Mouse (Mus musculus): Measurements from ENCODE around the gene Gapvd1. TPM values are rescaled to one million over a fixed set of nuclear protein-coding genes. Genes with fewer than 3 reads are reported as not detected.

The Gapvd1 gene
- total and polyA plus RNA-seq, 3 experiments = 62.4 to 174 (median 96.7) TPM

GRCm38 (mm10) chr2:34748479-34748878 lies 6.6 kb downstream of the Gapvd1 start:
- Histone ChIP-seq H3K27ac (ENCODE audit: control insufficient read depth, low read depth, low read length) (no peak overlapping the region), H3K36me3 (ENCODE audit: control insufficient read depth in 1 of 2, insufficient read depth in 2 of 2, low read length in 2 of 2) (peaks cover 22 to 62% of the 10 kb centered on the region in 2 experiments), H3K9me3 (replicated peaks; ENCODE audit: insufficient read depth, low read length) (no peaks in the 10 kb centered on the region), H3K4me3 (ENCODE audit: control insufficient read depth in 1 of 2, insufficient read depth in 1 of 2, low read depth in 2 of 2, low read length in 2 of 2) (no peak overlapping the region), H3K4me1 (ENCODE audit: control insufficient read depth in 1 of 2, insufficient read depth in 2 of 2, low read length in 2 of 2) (peaks cover 23 to 38% of the 10 kb centered on the region in 2 experiments), H3K79me2 (ENCODE audit: control insufficient read depth, insufficient read depth, low read length, poor library complexity) (peaks cover 63% of the 10 kb centered on the region), H3K9ac (ENCODE audit: control insufficient read depth, low read depth, low read length, poor library complexity, severe bottlenecking) (no peak overlapping the region), H3K27me3 (ENCODE audit: control insufficient read depth in 1 of 2, insufficient read depth in 2 of 2, low read length in 2 of 2) (no peaks in the 10 kb centered on the region)
- TF ChIP-seq ELF1 (IDR thresholded peaks at IDR 0.05; ENCODE audit: low read depth, low read length) = no peak
- no peak for TF ChIP-seq MYB (IDR thresholded peaks at IDR 0.05; ENCODE audit: low read depth, low read length)
- no peak for TF ChIP-seq SIN3A (IDR thresholded peaks at IDR 0.05; ENCODE audit: low read length)
- no peak for TF ChIP-seq ZKSCAN1 (IDR thresholded peaks at IDR 0.05; ENCODE audit: low read depth, low read length)
- no peak for TF ChIP-seq USF1 (IDR thresholded peaks at IDR 0.05; ENCODE audit: low read depth, low read length)
- TF ChIP-seq KAT2A (conservative IDR thresholded peaks at IDR 0.05; ENCODE audit: low read depth, low read length) = no peak
- no peak for TF ChIP-seq USF2 (IDR thresholded peaks at IDR 0.05; ENCODE audit: borderline replicate concordance in 1 of 2, insufficient read depth in 1 of 2, low read depth in 1 of 2, low read length in 2 of 2)
- TF ChIP-seq CHD2 (IDR thresholded peaks at IDR 0.05; ENCODE audit: low read length) = no peak
- no peak for TF ChIP-seq SMC3 (IDR thresholded peaks at IDR 0.05; ENCODE audit: low read depth, low read length)
- TF ChIP-seq CTCF (IDR thresholded peaks at IDR 0.05 in 2 of 3, conservative IDR thresholded peaks at IDR 0.05 in 1 of 3; ENCODE audit: control insufficient read depth in 1 of 3, insufficient read depth in 1 of 3, low read depth in 2 of 3, low read length in 3 of 3, poor library complexity in 1 of 3, severe bottlenecking in 1 of 3) = no peak
- TF ChIP-seq RCOR1 (IDR thresholded peaks at IDR 0.05; ENCODE audit: low read depth, low read length) = no peak
- no peak for TF ChIP-seq NELFE (IDR thresholded peaks at IDR 0.05; ENCODE audit: low read depth, low read length)
- TF ChIP-seq MAX (IDR thresholded peaks at IDR 0.05; ENCODE audit: low read length) = no peak
- DNase-seq (ENCODE audit: low read depth, low spot score) = no peak

GRCm38 (mm10) chr2:34745673-34746072 lies 9.4 kb downstream of the Gapvd1 start:
- peaks cover 46% of the 10 kb centered on the region for H3K79me2 ChIP-seq (ENCODE audit: control insufficient read depth, insufficient read depth, low read length, poor library complexity)
- H3K27me3 ChIP-seq (ENCODE audit: control insufficient read depth in 1 of 2, insufficient read depth in 2 of 2, low read length in 2 of 2) = no peaks in the 10 kb centered on the region
- no peak overlapping the region for H3K9ac ChIP-seq (ENCODE audit: control insufficient read depth, low read depth, low read length, poor library complexity, severe bottlenecking)
- peaks cover 36 to 38% of the 10 kb centered on the region in 2 experiments for H3K4me1 ChIP-seq (ENCODE audit: control insufficient read depth in 1 of 2, insufficient read depth in 2 of 2, low read length in 2 of 2)
- peaks cover 26 to 68% of the 10 kb centered on the region in 2 experiments for H3K36me3 ChIP-seq (ENCODE audit: control insufficient read depth in 1 of 2, insufficient read depth in 2 of 2, low read length in 2 of 2)
- DNase-seq (ENCODE audit: low read depth, low spot score) = peak; percentile 37
- TF ChIP-seq TAL1 (IDR thresholded peaks at IDR 0.05; ENCODE audit: low read length) (no peak), GATA1 (IDR thresholded peaks at IDR 0.05; ENCODE audit: low read depth, low read length) (peak; percentile 54)
- no peak overlapping the region for H3K4me3 ChIP-seq (ENCODE audit: control insufficient read depth in 1 of 2, insufficient read depth in 1 of 2, low read depth in 2 of 2, low read length in 2 of 2)
- peak overlapping the region; percentile 2 for H3K27ac ChIP-seq (ENCODE audit: control insufficient read depth, low read depth, low read length)
- H3K9me3 ChIP-seq (replicated peaks; ENCODE audit: insufficient read depth, low read length) = no peaks in the 10 kb centered on the region

DNA sequence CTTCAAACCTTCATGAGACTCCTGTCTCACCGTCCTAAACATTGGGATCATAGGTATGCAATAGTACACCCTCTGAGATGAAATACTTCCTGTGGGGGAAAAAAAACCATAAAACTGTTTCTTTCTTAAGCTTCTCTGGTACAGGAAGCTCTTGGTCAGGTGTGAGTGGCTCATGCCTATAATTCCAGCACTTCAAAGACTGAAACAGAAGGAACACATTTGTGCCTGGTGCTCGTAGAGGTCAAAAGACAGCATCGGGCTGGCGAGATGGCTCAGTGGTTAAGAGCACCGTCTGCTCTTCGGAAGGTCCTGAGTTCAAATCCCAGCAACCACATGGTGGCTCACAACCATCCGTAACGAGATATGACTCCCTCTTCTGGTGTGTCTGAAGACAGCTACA lies 10.6 kb downstream of the Gapvd1 start:
- H3K9me3 ChIP-seq (replicated peaks; ENCODE audit: insufficient read depth, low read length) = no peaks in the 10 kb centered on the region
- no peaks in the 10 kb centered on the region for H3K27me3 ChIP-seq (ENCODE audit: control insufficient read depth in 1 of 2, insufficient read depth in 2 of 2, low read length in 2 of 2)
- peaks cover 45% of the 10 kb centered on the region for H3K79me2 ChIP-seq (ENCODE audit: control insufficient read depth, insufficient read depth, low read length, poor library complexity)
- no peak overlapping the region for H3K9ac ChIP-seq (ENCODE audit: control insufficient read depth, low read depth, low read length, poor library complexity, severe bottlenecking)
- no peak overlapping the region for H3K4me3 ChIP-seq (ENCODE audit: control insufficient read depth in 1 of 2, insufficient read depth in 1 of 2, low read depth in 2 of 2, low read length in 2 of 2)
- H3K4me1 ChIP-seq (ENCODE audit: control insufficient read depth in 1 of 2, insufficient read depth in 2 of 2, low read length in 2 of 2) = peaks cover 37 to 41% of the 10 kb centered on the region in 2 experiments
- H3K36me3 ChIP-seq (ENCODE audit: control insufficient read depth in 1 of 2, insufficient read depth in 2 of 2, low read length in 2 of 2) = peaks cover 25 to 73% of the 10 kb centered on the region in 2 experiments
- no peak overlapping the region for H3K27ac ChIP-seq (ENCODE audit: control insufficient read depth, low read depth, low read length)
- no peak for DNase-seq (ENCODE audit: low read depth, low spot score)
- TF ChIP-seq GABPA (IDR thresholded peaks at IDR 0.05; ENCODE audit: low read depth, low read length) = no peak
- TF ChIP-seq ZC3H11A (IDR thresholded peaks at IDR 0.05; ENCODE audit: low read depth, low read length) = no peak
- TF ChIP-seq TAL1 (IDR thresholded peaks at IDR 0.05; ENCODE audit: low read length) = no peak
- no peak for TF ChIP-seq MEF2A (IDR thresholded peaks at IDR 0.05; ENCODE audit: extremely low read depth, insufficient replicate concordance, low read depth, low read length, poor library complexity, severe bottlenecking)
- TF ChIP-seq USF1 (IDR thresholded peaks at IDR 0.05; ENCODE audit: low read depth, low read length) = no peak
- no peak for TF ChIP-seq ETS1 (IDR thresholded peaks at IDR 0.05; ENCODE audit: low read depth, low read length)
- no peak for TF ChIP-seq UBTF (IDR thresholded peaks at IDR 0.05; ENCODE audit: borderline replicate concordance, insufficient read depth, low read depth, low read length)
- no peak for TF ChIP-seq MXI1 (IDR thresholded peaks at IDR 0.05; ENCODE audit: low read depth, low read length)
- no peak for TF ChIP-seq MAZ (IDR thresholded peaks at IDR 0.05; ENCODE audit: low read depth, low read length)
- TF ChIP-seq ELF1 (IDR thresholded peaks at IDR 0.05; ENCODE audit: low read depth, low read length) = no peak
- TF ChIP-seq MYC (IDR thresholded peaks at IDR 0.05; ENCODE audit: low read depth, low read length) = no peak
- no peak for TF ChIP-seq GATA1 (IDR thresholded peaks at IDR 0.05; ENCODE audit: low read depth, low read length)
- TF ChIP-seq POLR2AphosphoS2 (IDR thresholded peaks at IDR 0.05; ENCODE audit: low read length) = no peak
- TF ChIP-seq NRF1 (IDR thresholded peaks at IDR 0.05; ENCODE audit: insufficient read depth, low read depth, low read length, poor library complexity, severe bottlenecking) = no peak
- no peak for TF ChIP-seq CHD1 (IDR thresholded peaks at IDR 0.05; ENCODE audit: low read depth, low read length)

Data from MEL (cell line).